Mouse (Mus musculus): ENCODE measurements around the gene Ppp4r3a. TPM values are rescaled to one million over a fixed set of nuclear protein-coding genes. Genes with fewer than 3 reads are reported as not detected.
"Not testable (repeated sequence)": the region's sequence is repeated elsewhere in the genome, so short reads cannot be mapped to it uniquely, and the experiment has no call there.

Gene Ppp4r3a
- total RNA-seq, 1 experiment from 2014 or later: 60.1 TPM

GRCm38 (mm10) chr12:101028247-101028953 is 55.1 kb downstream of the Ppp4r3a start:
- DNase-seq: no peak

GRCm38 (mm10) chr12:101027451-101028246 is 55.9 kb downstream of the Ppp4r3a start:
- no peak for DNase-seq

GRCm38 (mm10) chr12:101026946-101027345 is 56.6 kb downstream of the Ppp4r3a start:
- DNase-seq: no peak

GRCm38 (mm10) chr12:101026518-101026917 is 57.0 kb downstream of the Ppp4r3a start:
- no peak for DNase-seq

- no peak for DNase-seq
These were observed 57.5 kb downstream of the Ppp4r3a start for GRCm38 (mm10) chr12:101026025-101026424.

GRCm38 (mm10) chr12:101025379-101025778 is 58.1 kb downstream of the Ppp4r3a start:
- no peak for DNase-seq

GRCm38 (mm10) chr12:101024824-101025223 is 58.7 kb downstream of the Ppp4r3a start:
- DNase-seq: no peak

GRCm38 (mm10) chr12:101023143-101023542 is 60.4 kb downstream of the Ppp4r3a start:
- DNase-seq: no peak

GRCm38 (mm10) chr12:101022353-101022752 is 61.1 kb downstream of the Ppp4r3a start:
- DNase-seq: no peak

GRCm38 (mm10) chr12:101021484-101022226 is 61.8 kb downstream of the Ppp4r3a start:
- DNase-seq: no peak

- no peak for DNase-seq
These were observed 63.1 kb downstream of the Ppp4r3a start for GRCm38 (mm10) chr12:101020210-101021015.

- DNase-seq: no peak
These were observed 64.1 kb downstream of the Ppp4r3a start for GRCm38 (mm10) chr12:101019443-101019842.

GRCm38 (mm10) chr12:101019031-101019430 is 64.5 kb downstream of the Ppp4r3a start:
- no peak for DNase-seq

GRCm38 (mm10) chr12:101017971-101018371 is 65.5 kb downstream of the Ppp4r3a start:
- no peak for DNase-seq

- DNase-seq: no peak
These were observed 67.0 kb downstream of the Ppp4r3a start for GRCm38 (mm10) chr12:101016412-101016928.

- no peak for DNase-seq
These were observed 67.6 kb downstream of the Ppp4r3a start for GRCm38 (mm10) chr12:101015926-101016325.

GRCm38 (mm10) chr12:101015165-101015560 is 68.3 kb downstream of the Ppp4r3a start:
- DNase-seq: no peak

GRCm38 (mm10) chr12:101014549-101015164 is 68.8 kb downstream of the Ppp4r3a start:
- no peak for DNase-seq

- DNase-seq: not testable (repeated sequence)
These were observed 69.8 kb downstream of the Ppp4r3a start for GRCm38 (mm10) chr12:101013668-101014067.

- DNase-seq: no peak
These were observed 70.3 kb downstream of the Ppp4r3a start for GRCm38 (mm10) chr12:101013078-101013665.
